Mouse (Mus musculus) E14TG2a.4 (cell line): ENCODE results near the gene Gm20388.

Experiments
- CTCF ChIP-seq: conservative IDR thresholded peaks from 2 replicates; pipeline ENCODE4 v1.5.1; 2014; ENCODE audit warnings: low read length
- POU5F1 ChIP-seq: IDR thresholded peaks from 2 replicates; pipeline ENCODE4 v1.6.1; 2014; ENCODE audit warnings: low read length, borderline replicate concordance

DNA sequence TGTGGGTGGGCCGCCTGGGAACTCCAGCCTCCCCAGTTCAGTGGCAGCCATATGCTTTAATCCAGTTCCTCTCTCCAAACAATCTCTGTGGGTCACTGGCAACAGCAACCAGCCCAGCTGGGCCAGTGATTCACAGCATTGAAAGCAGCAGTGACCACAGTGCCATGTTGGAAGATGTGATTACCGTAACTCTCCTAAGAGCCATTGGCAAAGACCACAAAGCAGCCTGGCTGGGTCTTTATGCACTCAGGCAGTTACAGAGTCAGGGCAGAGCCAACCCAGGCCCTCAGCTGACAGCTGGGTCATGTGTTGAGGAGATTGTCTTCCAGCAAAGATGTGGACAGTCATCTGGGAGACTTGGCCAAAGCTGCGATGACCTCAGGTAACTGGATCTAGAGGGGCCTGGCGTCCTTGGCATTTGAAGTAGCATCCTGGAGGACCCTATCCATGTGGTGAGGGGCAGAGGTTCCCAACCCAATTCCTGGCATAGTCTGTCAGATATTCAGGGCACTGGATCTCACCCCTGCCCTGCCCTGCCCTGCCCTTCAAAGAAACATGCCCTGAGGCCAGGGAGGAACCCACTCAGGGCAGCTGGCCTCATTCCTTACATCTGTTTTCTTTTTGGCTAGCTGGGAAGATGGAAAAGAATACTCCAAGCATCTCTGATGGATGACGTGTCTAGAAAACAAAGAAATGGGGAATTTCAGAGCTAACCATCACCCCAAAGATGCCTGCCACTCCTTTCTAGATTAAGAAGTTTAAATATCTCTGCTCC, 1052.2 kb downstream of the Gm20388 start:
- TF ChIP-seq CTCF = no peak
- no peak for TF ChIP-seq POU5F1
